Comparison of ENCODE assay signal across 9 mouse cellular contexts in the genomic region with DNA sequence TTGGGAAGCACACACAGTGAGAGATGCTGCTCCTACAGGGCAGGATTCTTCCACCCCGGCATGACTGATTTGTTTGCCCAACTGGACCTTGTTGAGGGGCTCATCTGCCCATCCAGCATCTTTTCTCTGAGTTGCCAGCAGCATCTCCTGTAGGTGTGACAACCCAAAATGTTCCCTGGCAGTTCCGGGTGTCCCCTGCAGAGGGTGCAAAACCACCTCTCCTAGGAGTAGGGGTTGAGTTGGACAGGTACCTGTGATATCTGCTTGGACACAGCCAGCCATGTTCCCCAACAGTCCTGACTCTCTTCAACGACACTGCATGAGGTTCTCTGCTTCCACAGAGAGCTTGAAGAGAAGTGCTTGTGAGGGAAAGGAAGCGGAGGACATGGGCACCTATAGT. TPM values are rescaled to one million over a fixed set of nuclear protein-coding genes. Genes with fewer than 3 reads are reported as not detected.
A peak's percentile ranks its signal among the peaks of the same experiment; 100 is the strongest.
DNase-seq lines count a peak whose midpoint lies in the region; ATAC-seq and TF ChIP-seq lines count a peak whose summit lies in the region.
"Had no signal": no experiment of that assay in that cellular context is flagged by ENCODE, and none has a peak within 500 bp of the region (broad histone marks: within the 10 kb centered on the region; RNA-seq: fewer than 3 reads in every experiment).

No protein-coding gene starts in this region.

- WGBS in midbrain, postnatal 0 days, result 88% methylated on average over 4 of the region's 4 CpGs
- 94% methylated on average over 4 of the region's 4 CpGs for WGBS in midbrain, embryonic 14.5 days
- WGBS in hindbrain, embryonic 16.5 days, result 92% methylated on average over 4 of the region's 4 CpGs

- H3K4me2 ChIP-seq in midbrain, postnatal 0 days (ENCODE audit: low read depth, low read length, poor library complexity, severe bottlenecking), result no peak overlapping the region
- no peak overlapping the region for H3K4me2 ChIP-seq in midbrain, embryonic 14.5 days (ENCODE audit: low read length)
- H3K4me2 ChIP-seq in hindbrain, embryonic 16.5 days (ENCODE audit: low read length), result no peak overlapping the region

- H3K4me3 ChIP-seq in midbrain, postnatal 0 days (ENCODE audit: low read depth, low read length), result no peak overlapping the region
- no peak overlapping the region for H3K4me3 ChIP-seq in midbrain, embryonic 14.5 days (replicated peaks; ENCODE audit: low read depth, low read length)
- H3K4me3 ChIP-seq in hindbrain, embryonic 16.5 days (ENCODE audit: low read length), result no peak overlapping the region
- H3K4me3 ChIP-seq: megakaryocyte, embryonic 14.5 days had no signal

- no peak overlapping the region for H3K9ac ChIP-seq in midbrain, postnatal 0 days (replicated peaks; ENCODE audit: low read length, poor library complexity, severe bottlenecking)
- no peak overlapping the region for H3K9ac ChIP-seq in midbrain, embryonic 14.5 days (replicated peaks; ENCODE audit: low read length)
- H3K9ac ChIP-seq in hindbrain, embryonic 16.5 days (ENCODE audit: low read depth, low read length), result no peak overlapping the region

- ATAC-seq in midbrain, postnatal 0 days (ENCODE audit: low FRiP score), result no peak
- no peak for ATAC-seq in midbrain, embryonic 14.5 days (ENCODE audit: low FRiP score, low TSS enrichment)
- no peak for ATAC-seq in hindbrain, embryonic 16.5 days

- H3K27me3 ChIP-seq in midbrain, postnatal 0 days (ENCODE audit: insufficient read depth, low read length), result no peaks in the 10 kb centered on the region
- H3K27me3 ChIP-seq in midbrain, embryonic 14.5 days (ENCODE audit: control insufficient read depth, insufficient read depth, low read length), result no peaks in the 10 kb centered on the region
- no peaks in the 10 kb centered on the region for H3K27me3 ChIP-seq in hindbrain, embryonic 16.5 days (replicated peaks; ENCODE audit: control insufficient read depth, insufficient read depth, low read length)

- H3K4me1 ChIP-seq in midbrain, postnatal 0 days (ENCODE audit: insufficient read depth, low read length), result no peaks in the 10 kb centered on the region
- H3K4me1 ChIP-seq in midbrain, embryonic 14.5 days (ENCODE audit: control insufficient read depth, insufficient read depth, low read length), result peaks cover 4% of the 10 kb centered on the region
- H3K4me1 ChIP-seq in hindbrain, embryonic 16.5 days (ENCODE audit: control insufficient read depth, insufficient read depth, low read depth, low read length), result peaks cover 3% of the 10 kb centered on the region; the same call in 1 of the 2 replicates
- H3K4me1 ChIP-seq: megakaryocyte, embryonic 14.5 days had no signal

- H3K27ac ChIP-seq in midbrain, postnatal 0 days (ENCODE audit: low read depth, low read length), result no peak overlapping the region
- H3K27ac ChIP-seq in midbrain, embryonic 14.5 days (replicated peaks; ENCODE audit: low read depth, low read length), result no peak overlapping the region
- no peak overlapping the region for H3K27ac ChIP-seq in hindbrain, embryonic 16.5 days (ENCODE audit: low read depth, low read length)

- H3K9me3 ChIP-seq in midbrain, postnatal 0 days (ENCODE audit: low read length), result no peaks in the 10 kb centered on the region
- H3K9me3 ChIP-seq in midbrain, embryonic 14.5 days (ENCODE audit: control insufficient read depth, low read length), result no peaks in the 10 kb centered on the region
- no peaks in the 10 kb centered on the region for H3K9me3 ChIP-seq in hindbrain, embryonic 16.5 days (ENCODE audit: control insufficient read depth, low read length)
- H3K9me3 ChIP-seq: megakaryocyte, embryonic 14.5 days had no signal

- TF ChIP-seq CTCF in midbrain, postnatal 0 days (IDR thresholded peaks at IDR 0.05), result peak; percentile 30; the same call in 1 of the 2 replicates

- DNase-seq in adrenal gland, postnatal 10 days, result peak; percentile 38
- DNase-seq in adrenal gland, adult 2 months, result no peak
- DNase-seq in midbrain, postnatal 0 days (ENCODE audit: low spot score), result no peak
- no peak for DNase-seq in midbrain, embryonic 14.5 days
- peak; percentile 14 to 44 for DNase-seq in lung, adult 18-20 months
- DNase-seq in thymus, postnatal 25 days, result peak; percentile 32
- DNase-seq in layer of hippocampus, adult 8-10 months (ENCODE audit: low spot score in 2 of 2), result no peak

- H3K36me3 ChIP-seq in midbrain, postnatal 0 days (ENCODE audit: insufficient read depth, low read length), result peaks cover 2% of the 10 kb centered on the region; the same call in 1 of the 2 replicates
- peaks cover 14% of the 10 kb centered on the region; the same call in 1 of the 2 replicates for H3K36me3 ChIP-seq in midbrain, embryonic 14.5 days (ENCODE audit: control insufficient read depth, insufficient read depth, low read length)
- H3K36me3 ChIP-seq in hindbrain, embryonic 16.5 days (ENCODE audit: control insufficient read depth, insufficient read depth, low read length), result peaks cover 5% of the 10 kb centered on the region; the same call in 1 of the 2 replicates

RNA-seq across cellular contexts. Expression of a gene that starts 5.8 kb away (rescaled TPM):
- total RNA-seq in adrenal gland, postnatal 10 days (2021), result 1 to 10 TPM; 2.3 to 3.3 TPM
- 1 to 10 TPM in 1 of 2 experiments, under 1 TPM in 1; 0.58 to 1.1 TPM for total RNA-seq in adrenal gland, adult 2 months (2021)
- 0.71 and 0.75 TPM in 2 replicates for polyA plus RNA-seq in adrenal gland, adult 2 months (2012; rRNA removed)
- total RNA-seq in midbrain, postnatal 0 days (2014; rRNA removed), result 51.3 and 61.0 TPM in 2 replicates
- 2.5 and 2.7 TPM in 2 replicates for polyA plus RNA-seq in midbrain, postnatal 0 days (2015; fragmentation: Nextera tagmentation; extraction: Ambion mirVana)
- 6.2 and 7.5 TPM in 2 replicates for polyA plus RNA-seq in midbrain, embryonic 14.5 days (2014; fragmentation: Nextera tagmentation; extraction: Ambion mirVana)
- 3.0 and 3.3 TPM in 2 replicates for polyA plus RNA-seq in hindbrain, embryonic 16.5 days (2015; fragmentation: Nextera tagmentation; extraction: Ambion mirVana)
- 10 to 100 TPM; 48.2 to 76.2 (median 62.3) TPM for total RNA-seq in layer of hippocampus, adult 8-10 months (2022)

RNA-seq across cellular contexts. Expression of a gene that starts 53.0 kb away (rescaled TPM):
- total RNA-seq in adrenal gland, postnatal 10 days (2021), result 10 to 100 TPM; 51.6 to 61.5 TPM
- 10 to 100 TPM; 45.0 to 46.3 TPM for total RNA-seq in adrenal gland, adult 2 months (2021)
- 32.6 and 44.9 TPM in 2 replicates for polyA plus RNA-seq in adrenal gland, adult 2 months (2012; rRNA removed)
- 27.0 and 41.3 TPM in 2 replicates for total RNA-seq in midbrain, postnatal 0 days (2014; rRNA removed)
- 140 and 144 TPM in 2 replicates for polyA plus RNA-seq in midbrain, postnatal 0 days (2015; fragmentation: Nextera tagmentation; extraction: Ambion mirVana)
- 145 and 150 TPM in 2 replicates for polyA plus RNA-seq in midbrain, embryonic 14.5 days (2014; fragmentation: Nextera tagmentation; extraction: Ambion mirVana)
- 145 and 147 TPM in 2 replicates for polyA plus RNA-seq in hindbrain, embryonic 16.5 days (2015; fragmentation: Nextera tagmentation; extraction: Ambion mirVana)
- total RNA-seq in layer of hippocampus, adult 8-10 months (2022), result 10 to 100 TPM; 59.9 to 71.1 (median 65.2) TPM

Comparison
In these comparisons a context has a peak if more than half of its experiments do, and no peak if none do; other contexts are left out.
1. DNase-seq: peak in adrenal gland, postnatal 10 days (single experiment), lung, adult 18-20 months (2 of 2) and thymus, postnatal 25 days (single experiment); none in adrenal gland, adult 2 months (single experiment), midbrain, postnatal 0 days (single experiment), midbrain, embryonic 14.5 days (single experiment) and layer of hippocampus, adult 8-10 months (0 of 2).
2. RNA of a gene that starts 5.8 kb away (total RNA-seq): 48.2 to 76.2 TPM in layer of hippocampus, adult 8-10 months and 51.3 to 61.0 TPM in midbrain, postnatal 0 days; 2.3 to 3.3 TPM in adrenal gland, postnatal 10 days and 0.58 to 1.1 TPM in adrenal gland, adult 2 months; every median in the first group is over 10 times any median in the second.